Mouse (Mus musculus): ENCODE measurements around the gene Dohh. TPM values are rescaled to one million over a fixed set of nuclear protein-coding genes. Genes with fewer than 3 reads are reported as not detected.

Gene Dohh
- polyA plus RNA-seq, 1 experiment from 2014 or later = 74.3 TPM

GRCm38 (mm10) chr10:81342686-81343505 is 41.3 kb upstream of the Dohh start, which contains the start of gene Gipc3:
Gene Gipc3, minus strand, starts transcription at chr10:81343266.
- H3K4me2 ChIP-seq (ENCODE audit: low read length) = peak within 1 kb of the TSS; percentile 74
- ATAC-seq (replicated peaks; ENCODE audit: low FRiP score, low read depth) (no peak), DNase-seq (ENCODE audit: low spot score) (no peak)
- 0 out of 2 replicates have a peak, but pooled peaks cover 4% of the 10 kb centered on the region for H3K4me1 ChIP-seq (replicated peaks; ENCODE audit: insufficient read depth, low read length)
- H3K27ac ChIP-seq = no peak within 1 kb of the TSS
- peak within 1 kb of the TSS; percentile 49 for H3K9ac ChIP-seq (ENCODE audit: low read depth, low read length)
- TF ChIP-seq CTCF (IDR thresholded peaks at IDR 0.05; ENCODE audit: low read depth) = no peak
- H3K36me3 ChIP-seq (ENCODE audit: insufficient read depth, low read length) = no peaks in the 10 kb centered on the region
- peak within 1 kb of the TSS; percentile 37 for H3K4me3 ChIP-seq (replicated peaks; ENCODE audit: low read depth, low read length)
- 4% methylated on average over 56 of the region's 67 CpGs for WGBS
- H3K27me3 ChIP-seq (ENCODE audit: insufficient read depth, low read length) = 0 out of 2 replicates have a peak, but pooled peaks cover 18% of the 10 kb centered on the region
- H3K9me3 ChIP-seq (replicated peaks; ENCODE audit: low read length) = no peaks in the 10 kb centered on the region

- ATAC-seq (replicated peaks; ENCODE audit: low FRiP score, low read depth) (no peak), DNase-seq (ENCODE audit: low spot score) (no peak)
- TF ChIP-seq CTCF (IDR thresholded peaks at IDR 0.05; ENCODE audit: low read depth) = peak; percentile 63
- Histone ChIP-seq H3K36me3 (ENCODE audit: insufficient read depth, low read length) (no peaks in the 10 kb centered on the region), H3K9me3 (replicated peaks; ENCODE audit: low read length) (no peaks in the 10 kb centered on the region), H3K27me3 (ENCODE audit: insufficient read depth, low read length) (0 out of 2 replicates have a peak, but pooled peaks cover 18% of the 10 kb centered on the region), H3K4me3 (replicated peaks; ENCODE audit: low read depth, low read length) (no peak overlapping the region), H3K4me2 (ENCODE audit: low read length) (no peak overlapping the region), H3K4me1 (replicated peaks; ENCODE audit: insufficient read depth, low read length) (0 out of 2 replicates have a peak, but pooled peaks cover 13% of the 10 kb centered on the region), H3K9ac (ENCODE audit: low read depth, low read length) (no peak overlapping the region), H3K27ac (no peak overlapping the region)
- WGBS = 50% methylated on average over 8 of the region's 8 CpGs
Measured at GRCm38 (mm10) chr10:81344421-81345161, 39.6 kb upstream of the Dohh start.

DNA sequence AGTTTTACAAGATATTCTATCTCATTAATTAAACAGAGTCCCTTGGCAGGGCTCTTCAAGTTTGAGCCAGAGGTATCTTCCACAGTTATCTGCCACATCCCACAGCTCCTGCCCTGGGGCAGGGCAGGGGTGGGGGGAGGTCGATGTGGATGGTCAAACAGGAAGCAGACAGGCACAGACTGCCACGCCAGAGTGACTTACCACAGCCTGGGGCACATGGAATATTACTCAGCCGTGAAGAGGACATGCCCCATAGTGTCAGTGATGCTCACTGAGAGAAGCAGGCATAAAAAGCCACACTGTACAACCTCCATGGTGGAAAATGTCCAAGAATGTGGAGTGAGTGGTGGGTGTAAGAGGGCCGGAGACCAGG is 39.1 kb upstream of the Dohh start:
- H3K9me3 ChIP-seq (replicated peaks; ENCODE audit: low read length) = no peaks in the 10 kb centered on the region
- TF ChIP-seq CTCF (IDR thresholded peaks at IDR 0.05; ENCODE audit: low read depth) = no peak
- H3K4me2 ChIP-seq (ENCODE audit: low read length) = no peak overlapping the region
- no peak overlapping the region for H3K9ac ChIP-seq (ENCODE audit: low read depth, low read length)
- ATAC-seq (replicated peaks; ENCODE audit: low FRiP score, low read depth) (no peak), DNase-seq (ENCODE audit: low spot score) (no peak)
- 0 out of 2 replicates have a peak, but pooled peaks cover 15% of the 10 kb centered on the region for H3K4me1 ChIP-seq (replicated peaks; ENCODE audit: insufficient read depth, low read length)
- WGBS = 74% methylated on average over 4 of the region's 4 CpGs
- 0 out of 2 replicates have a peak, but pooled peaks cover 18% of the 10 kb centered on the region for H3K27me3 ChIP-seq (ENCODE audit: insufficient read depth, low read length)
- no peaks in the 10 kb centered on the region for H3K36me3 ChIP-seq (ENCODE audit: insufficient read depth, low read length)
- H3K4me3 ChIP-seq (replicated peaks; ENCODE audit: low read depth, low read length) = no peak overlapping the region
- no peak overlapping the region for H3K27ac ChIP-seq

DNA sequence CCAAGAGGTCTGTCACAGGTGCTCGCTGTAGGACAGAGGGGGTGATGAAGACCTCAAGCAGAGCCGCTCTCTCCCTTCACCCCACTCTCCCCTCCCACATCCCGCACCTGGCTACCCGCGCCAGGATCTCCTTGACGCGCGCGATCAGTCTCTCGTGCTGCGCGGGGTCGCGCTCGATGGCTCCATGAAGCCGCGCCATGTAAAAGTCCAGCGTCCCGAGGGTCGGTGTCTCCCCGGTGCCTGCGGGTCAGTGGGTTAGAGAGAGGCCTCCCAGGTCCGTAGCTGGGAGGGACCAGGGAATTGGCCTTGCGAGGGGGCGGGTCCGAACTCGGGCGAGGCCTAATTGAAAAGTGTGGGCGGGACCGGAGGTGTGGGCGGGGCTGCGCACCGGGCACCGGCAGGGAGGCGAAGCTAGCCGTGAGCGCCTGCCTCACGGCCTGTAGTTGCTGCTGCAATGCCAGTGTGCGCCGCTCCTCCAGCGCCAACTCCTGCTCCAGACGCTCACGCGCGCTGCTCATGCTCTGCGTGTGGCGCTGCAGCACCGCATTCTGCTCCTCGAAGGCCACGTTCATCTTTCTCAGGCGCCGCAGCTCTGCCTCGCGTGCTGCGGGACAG is 37.7 kb upstream of the Dohh start:
- peak; percentile 44; the same call in 1 of the 2 replicates for TF ChIP-seq CTCF (IDR thresholded peaks at IDR 0.05; ENCODE audit: low read depth)
- ATAC-seq (replicated peaks; ENCODE audit: low FRiP score, low read depth) = peak; percentile 18

DNA sequence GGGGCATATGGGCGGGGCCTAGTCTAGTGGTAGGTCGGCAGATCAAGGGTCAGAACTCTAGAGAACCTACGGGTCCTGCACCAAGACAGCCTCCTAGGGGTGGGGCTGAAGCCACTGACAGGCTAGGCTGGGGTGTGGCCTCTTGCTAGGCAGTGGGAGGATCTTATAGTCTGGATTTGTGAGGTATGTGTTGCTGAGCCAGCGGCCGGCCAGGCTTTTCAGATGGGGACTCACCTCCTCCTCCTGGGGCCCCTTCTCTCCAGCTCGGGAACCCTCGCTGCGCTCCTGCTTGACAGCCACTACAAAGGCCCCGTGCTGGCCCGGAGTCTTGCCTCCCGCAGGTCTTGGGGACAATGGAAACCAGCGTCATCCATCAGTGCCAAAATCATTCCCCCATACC is 35.1 kb upstream of the Dohh start:
- Histone ChIP-seq H3K27ac (no peak overlapping the region), H3K36me3 (ENCODE audit: insufficient read depth, low read length) (no peaks in the 10 kb centered on the region), H3K4me3 (replicated peaks; ENCODE audit: low read depth, low read length) (peak overlapping the region; percentile 55), H3K9me3 (replicated peaks; ENCODE audit: low read length) (no peaks in the 10 kb centered on the region), H3K27me3 (ENCODE audit: insufficient read depth, low read length) (no peaks in the 10 kb centered on the region), H3K4me2 (ENCODE audit: low read length) (peak overlapping the region; percentile 82), H3K9ac (ENCODE audit: low read depth, low read length) (peak overlapping the region; percentile 43), H3K4me1 (replicated peaks; ENCODE audit: insufficient read depth, low read length) (0 out of 2 replicates have a peak, but pooled peaks cover 15% of the 10 kb centered on the region)
- DNase-seq (ENCODE audit: low spot score) (peak; percentile 74), ATAC-seq (replicated peaks; ENCODE audit: low FRiP score, low read depth) (0 out of 2 replicates have a peak, but pooled peaks have one; percentile 13)
- 6% methylated on average over 12 of the region's 12 CpGs for WGBS
- TF ChIP-seq CTCF (IDR thresholded peaks at IDR 0.05; ENCODE audit: low read depth) = no peak

More for the DNA sequence above, 37.7 kb upstream of the Dohh start:
- WGBS = 11% methylated on average over 55 of the region's 55 CpGs
- peak; percentile 79 for DNase-seq (ENCODE audit: low spot score)
- H3K27me3 ChIP-seq (ENCODE audit: insufficient read depth, low read length) = 0 out of 2 replicates have a peak, but pooled peaks cover 18% of the 10 kb centered on the region
- 0 out of 2 replicates have a peak, but pooled peaks cover 15% of the 10 kb centered on the region for H3K4me1 ChIP-seq (replicated peaks; ENCODE audit: insufficient read depth, low read length)
- no peaks in the 10 kb centered on the region for H3K9me3 ChIP-seq (replicated peaks; ENCODE audit: low read length)
- H3K36me3 ChIP-seq (ENCODE audit: insufficient read depth, low read length) = no peaks in the 10 kb centered on the region
- peak overlapping the region; percentile 59 for H3K4me2 ChIP-seq (ENCODE audit: low read length)
- H3K4me3 ChIP-seq (replicated peaks; ENCODE audit: low read depth, low read length) = peak overlapping the region; percentile 15
- H3K9ac ChIP-seq (ENCODE audit: low read depth, low read length) = peak overlapping the region; percentile 39; the same call in 1 of the 2 replicates
- no peak overlapping the region for H3K27ac ChIP-seq
